Mouse (Mus musculus): ENCODE data around the gene Aff3. TPM values are rescaled to one million over a fixed set of nuclear protein-coding genes. Genes with fewer than 3 reads are reported as not detected.

Aff3 gene
- polyA plus RNA-seq, 1 experiment from 2014 or later = 25.7 TPM

GRCm38 (mm10) chr1:38495284-38495683 is 169.5 kb downstream of the Aff3 start:
- Histone ChIP-seq H3K9me3 (no peaks in the 10 kb centered on the region), H3K27ac (no peak overlapping the region), H3K36me3 (replicated peaks) (no peaks in the 10 kb centered on the region), H3K4me2 (no peak overlapping the region), H3K4me3 (replicated peaks) (no peak overlapping the region), H3K9ac (no peak overlapping the region), H3K4me1 (peaks cover 21% of the 10 kb centered on the region), H3K27me3 (no peaks in the 10 kb centered on the region)
- ATAC-seq (ENCODE audit: low FRiP score) = no peak
- WGBS = 95% methylated on average over 2 of the region's 2 CpGs

GRCm38 (mm10) chr1:38489733-38490132 is 175.0 kb downstream of the Aff3 start:
- Histone ChIP-seq H3K9me3 (no peaks in the 10 kb centered on the region), H3K4me2 (no peak overlapping the region), H3K27me3 (no peaks in the 10 kb centered on the region), H3K36me3 (replicated peaks) (no peaks in the 10 kb centered on the region), H3K27ac (no peak overlapping the region), H3K4me1 (peaks cover 8% of the 10 kb centered on the region), H3K4me3 (replicated peaks) (no peak overlapping the region), H3K9ac (no peak overlapping the region)
- WGBS = 94% methylated on average over 6 of the region's 6 CpGs
- no peak for ATAC-seq (ENCODE audit: low FRiP score)

GRCm38 (mm10) chr1:38488667-38489210 is 176.0 kb downstream of the Aff3 start:
- no peaks in the 10 kb centered on the region for H3K9me3 ChIP-seq
- no peak overlapping the region for H3K9ac ChIP-seq
- no peak overlapping the region for H3K4me3 ChIP-seq (replicated peaks)
- no peaks in the 10 kb centered on the region for H3K27me3 ChIP-seq
- no peaks in the 10 kb centered on the region for H3K36me3 ChIP-seq (replicated peaks)
- no peak overlapping the region for H3K4me2 ChIP-seq
- 0 out of 2 replicates have a peak overlapping the region, but pooled peaks have one; percentile 14 for H3K27ac ChIP-seq
- WGBS = 71% methylated on average over 8 of the region's 8 CpGs
- H3K4me1 ChIP-seq = peaks cover 8% of the 10 kb centered on the region
- ATAC-seq (ENCODE audit: low FRiP score) = no peak

GRCm38 (mm10) chr1:38487884-38488283 is 176.9 kb downstream of the Aff3 start:
- WGBS = 91% methylated on average over 2 of the region's 2 CpGs
- no peaks in the 10 kb centered on the region for H3K36me3 ChIP-seq (replicated peaks)
- H3K4me3 ChIP-seq (replicated peaks) = no peak overlapping the region
- H3K4me1 ChIP-seq = peaks cover 8% of the 10 kb centered on the region
- no peaks in the 10 kb centered on the region for H3K27me3 ChIP-seq
- ATAC-seq (ENCODE audit: low FRiP score) = no peak
- H3K9ac ChIP-seq = no peak overlapping the region
- no peak overlapping the region for H3K4me2 ChIP-seq
- no peaks in the 10 kb centered on the region for H3K9me3 ChIP-seq
- H3K27ac ChIP-seq = no peak overlapping the region

- Histone ChIP-seq H3K4me2 (no peak overlapping the region), H3K27ac (no peak overlapping the region), H3K27me3 (no peaks in the 10 kb centered on the region), H3K9ac (no peak overlapping the region), H3K4me1 (no peaks in the 10 kb centered on the region), H3K9me3 (no peaks in the 10 kb centered on the region), H3K4me3 (replicated peaks) (no peak overlapping the region), H3K36me3 (replicated peaks) (no peaks in the 10 kb centered on the region)
- no peak for ATAC-seq (ENCODE audit: low FRiP score)
- WGBS = 82% methylated on average over 2 of the region's 2 CpGs
These were observed 181.6 kb downstream of the Aff3 start for GRCm38 (mm10) chr1:38483191-38483590.

GRCm38 (mm10) chr1:38478246-38478743 is 186.5 kb downstream of the Aff3 start:
- WGBS = 72% methylated on average over 9 of the region's 9 CpGs
- no peak for ATAC-seq (ENCODE audit: low FRiP score)

GRCm38 (mm10) chr1:38470817-38471216 is 193.9 kb downstream of the Aff3 start:
- Histone ChIP-seq H3K27me3 (no peaks in the 10 kb centered on the region), H3K9ac (no peak overlapping the region), H3K27ac (no peak overlapping the region), H3K4me2 (no peak overlapping the region), H3K4me1 (peaks cover 5% of the 10 kb centered on the region), H3K4me3 (replicated peaks) (no peak overlapping the region), H3K36me3 (replicated peaks) (no peaks in the 10 kb centered on the region), H3K9me3 (no peaks in the 10 kb centered on the region)
- ATAC-seq (ENCODE audit: low FRiP score) = no peak
- WGBS = 76% methylated on average over 11 of the region's 11 CpGs

More at GRCm38 (mm10) chr1:38478246-38478743, 186.5 kb downstream of the Aff3 start:
- Histone ChIP-seq H3K9me3 (no peaks in the 10 kb centered on the region), H3K36me3 (replicated peaks) (no peaks in the 10 kb centered on the region), H3K27me3 (no peaks in the 10 kb centered on the region), H3K9ac (no peak overlapping the region), H3K4me3 (replicated peaks) (no peak overlapping the region), H3K4me2 (no peak overlapping the region), H3K27ac (no peak overlapping the region), H3K4me1 (no peaks in the 10 kb centered on the region)

- Histone ChIP-seq H3K4me1 (peaks cover 5% of the 10 kb centered on the region), H3K27ac (no peak overlapping the region), H3K9me3 (no peaks in the 10 kb centered on the region), H3K4me2 (no peak overlapping the region), H3K36me3 (replicated peaks) (no peaks in the 10 kb centered on the region), H3K4me3 (replicated peaks) (no peak overlapping the region), H3K27me3 (no peaks in the 10 kb centered on the region), H3K9ac (no peak overlapping the region)
- ATAC-seq (ENCODE audit: low FRiP score) = no peak
- WGBS = 77% methylated on average over 5 of the region's 5 CpGs
These were observed 194.6 kb downstream of the Aff3 start for GRCm38 (mm10) chr1:38470166-38470565.

- Histone ChIP-seq H3K36me3 (replicated peaks) (no peaks in the 10 kb centered on the region), H3K9ac (no peak overlapping the region), H3K4me3 (replicated peaks) (no peak overlapping the region), H3K9me3 (no peaks in the 10 kb centered on the region), H3K27me3 (no peaks in the 10 kb centered on the region), H3K4me1 (peaks cover 5% of the 10 kb centered on the region), H3K27ac (peak overlapping the region; percentile 33; the same call in 1 of the 2 replicates), H3K4me2 (no peak overlapping the region)
- WGBS = 53% methylated on average over 7 of the region's 7 CpGs
- ATAC-seq (ENCODE audit: low FRiP score) = peak; percentile 61; the same call in 1 of the 2 replicates
These were observed 197.3 kb downstream of the Aff3 start for GRCm38 (mm10) chr1:38467305-38468083.

GRCm38 (mm10) chr1:38456719-38457269 is 208.0 kb downstream of the Aff3 start:
- H3K9me3 ChIP-seq = no peaks in the 10 kb centered on the region
- WGBS = 63% methylated on average over 7 of the region's 7 CpGs
- H3K4me2 ChIP-seq = no peak overlapping the region
- H3K27me3 ChIP-seq = no peaks in the 10 kb centered on the region
- ATAC-seq (ENCODE audit: low FRiP score) = no peak
- no peak overlapping the region for H3K9ac ChIP-seq
- no peaks in the 10 kb centered on the region for H3K36me3 ChIP-seq (replicated peaks)
- H3K27ac ChIP-seq = no peak overlapping the region
- no peak overlapping the region for H3K4me3 ChIP-seq (replicated peaks)
- peaks cover 15% of the 10 kb centered on the region for H3K4me1 ChIP-seq

GRCm38 (mm10) chr1:38454921-38455320 is 209.8 kb downstream of the Aff3 start:
- WGBS = 95% methylated on average over 8 of the region's 8 CpGs
- Histone ChIP-seq H3K9me3 (no peaks in the 10 kb centered on the region), H3K4me2 (no peak overlapping the region), H3K4me1 (peaks cover 16% of the 10 kb centered on the region), H3K27me3 (no peaks in the 10 kb centered on the region), H3K27ac (no peak overlapping the region), H3K9ac (no peak overlapping the region), H3K36me3 (replicated peaks) (no peaks in the 10 kb centered on the region), H3K4me3 (replicated peaks) (no peak overlapping the region)
- no peak for ATAC-seq (ENCODE audit: low FRiP score)

- no peak overlapping the region for H3K27ac ChIP-seq
- H3K4me3 ChIP-seq (replicated peaks) = no peak overlapping the region
- 94% methylated on average over 6 of the region's 6 CpGs for WGBS
- no peaks in the 10 kb centered on the region for H3K9me3 ChIP-seq
- no peak for ATAC-seq (ENCODE audit: low FRiP score)
- peaks cover 22% of the 10 kb centered on the region for H3K4me1 ChIP-seq
- H3K27me3 ChIP-seq = no peaks in the 10 kb centered on the region
- H3K4me2 ChIP-seq = no peak overlapping the region
- no peak overlapping the region for H3K9ac ChIP-seq
- no peaks in the 10 kb centered on the region for H3K36me3 ChIP-seq (replicated peaks)
These were observed 213.4 kb downstream of the Aff3 start for GRCm38 (mm10) chr1:38451367-38451766.

All from forebrain, embryonic 12.5 days (tissue).